Mouse (Mus musculus) frontal cortex, postnatal 25 days (tissue): ENCODE data around the gene Dhx30.

ENCODE experiments used
- DNase-seq, 2 experiments: peaks; one replicate each; pipeline ENCODE4 v3.0.0; 2022; ENCODE audit warnings: low spot score in 2 of 2

Dhx30 gene

DNA sequence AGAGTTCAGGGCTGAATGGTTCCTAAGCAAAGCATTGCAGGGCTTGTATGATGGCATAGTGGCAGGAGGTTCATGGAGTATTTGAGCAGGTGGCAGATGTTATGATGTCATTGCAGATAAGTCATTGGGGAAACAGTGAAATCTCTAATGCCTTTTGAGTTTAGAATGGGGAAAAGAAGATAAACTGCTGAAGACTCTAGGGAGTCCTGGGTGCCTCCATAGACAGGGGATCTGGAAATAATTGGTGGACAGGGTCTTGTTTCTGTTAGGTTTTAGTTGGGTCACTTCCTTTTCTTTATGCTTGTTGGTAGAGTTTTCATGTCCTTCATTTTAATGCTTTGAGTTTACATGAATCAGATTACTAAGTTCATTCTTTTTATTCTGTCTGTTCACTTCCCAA, 70.4 kb downstream of the Dhx30 start:
- no peak for DNase-seq

DNA sequence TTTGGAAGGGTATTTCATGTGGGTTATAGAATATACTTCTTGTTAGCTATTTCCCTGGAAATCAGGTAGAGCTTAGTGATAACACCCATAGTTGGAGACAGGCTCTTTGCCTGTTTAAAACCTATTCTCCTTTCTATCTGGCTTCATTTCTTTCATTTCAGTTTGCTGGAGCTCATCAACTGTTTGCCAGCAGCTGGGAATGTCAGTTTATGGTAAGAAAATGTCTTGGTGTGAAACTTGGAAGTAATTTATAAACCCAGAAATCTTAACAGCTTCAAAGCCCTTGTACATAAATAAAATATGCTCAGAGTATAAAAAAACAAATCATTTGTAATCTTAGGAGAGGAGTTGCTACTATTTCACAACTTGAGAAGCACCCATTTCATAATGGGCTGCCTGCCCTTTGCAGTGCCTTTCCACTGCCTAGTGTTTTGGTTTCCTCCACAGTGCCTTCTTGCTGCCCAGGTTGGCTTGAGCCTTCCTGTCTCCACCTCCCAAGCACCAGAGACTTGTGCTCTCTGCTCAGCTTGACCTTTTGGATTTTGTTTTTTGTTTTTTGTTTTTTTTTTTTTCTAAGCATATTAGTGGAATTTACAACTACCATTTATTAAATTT, 71.8 kb downstream of the Dhx30 start:
- DNase-seq = no peak

DNA sequence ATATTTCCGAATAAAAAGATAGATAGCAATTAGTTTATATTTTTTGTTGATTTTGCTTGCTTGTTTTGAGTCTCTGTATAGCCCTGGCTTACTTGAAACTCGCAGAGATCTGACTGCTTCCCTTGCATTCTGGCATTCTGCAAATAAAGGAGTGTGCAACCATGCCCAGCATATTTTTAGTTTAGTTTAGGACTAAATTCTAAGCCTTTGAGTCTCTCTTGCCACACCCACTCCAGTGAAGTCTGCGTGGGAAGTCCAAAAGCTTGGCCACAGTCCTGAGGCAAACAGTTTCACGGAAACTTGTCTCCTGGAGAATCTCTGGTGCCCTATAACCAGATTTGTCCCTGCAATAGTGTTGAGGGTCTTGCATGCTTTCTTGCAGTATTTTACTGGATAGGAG, 73.3 kb downstream of the Dhx30 start:
- no peak for DNase-seq

DNA sequence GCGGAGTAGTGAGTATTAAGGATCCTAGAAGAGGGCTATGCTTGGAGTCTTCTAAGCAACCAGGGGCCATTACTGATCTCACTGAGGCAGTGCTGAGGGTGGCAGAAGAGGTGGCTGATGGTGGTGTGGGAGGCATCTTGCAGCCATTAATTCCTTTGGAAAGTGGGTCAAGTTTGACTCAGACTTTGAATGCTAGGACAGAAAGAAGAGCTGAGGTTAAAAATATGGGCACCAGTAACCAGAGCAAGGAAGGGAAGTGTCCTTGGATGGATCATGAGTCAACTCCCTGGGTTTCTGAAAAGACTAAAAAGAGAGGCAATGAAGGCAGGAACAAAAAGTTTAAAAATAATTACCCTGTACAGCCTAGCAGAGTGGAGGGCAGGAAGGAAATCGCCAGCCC, 79.1 kb downstream of the Dhx30 start:
- DNase-seq = no peak

DNA sequence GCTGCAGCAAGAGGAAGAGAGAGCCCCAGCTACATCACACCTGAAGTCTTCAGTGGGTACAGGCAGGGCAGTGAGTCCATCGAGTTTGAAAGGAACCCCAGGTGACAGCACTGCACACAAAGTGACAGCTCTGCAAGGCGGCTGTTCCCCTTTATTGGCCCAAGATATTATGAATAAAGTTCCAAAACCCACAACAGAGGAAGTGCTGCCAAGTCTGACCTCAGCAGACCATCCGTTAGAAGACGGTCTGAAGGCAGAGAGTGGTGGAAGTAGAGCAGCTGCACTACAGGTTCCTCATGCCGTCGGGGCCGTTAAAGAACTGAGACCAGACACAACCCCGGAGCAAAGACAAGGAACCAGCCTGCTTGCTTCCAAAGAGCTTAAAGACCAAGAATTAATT, 79.7 kb downstream of the Dhx30 start:
- no peak for DNase-seq

DNA sequence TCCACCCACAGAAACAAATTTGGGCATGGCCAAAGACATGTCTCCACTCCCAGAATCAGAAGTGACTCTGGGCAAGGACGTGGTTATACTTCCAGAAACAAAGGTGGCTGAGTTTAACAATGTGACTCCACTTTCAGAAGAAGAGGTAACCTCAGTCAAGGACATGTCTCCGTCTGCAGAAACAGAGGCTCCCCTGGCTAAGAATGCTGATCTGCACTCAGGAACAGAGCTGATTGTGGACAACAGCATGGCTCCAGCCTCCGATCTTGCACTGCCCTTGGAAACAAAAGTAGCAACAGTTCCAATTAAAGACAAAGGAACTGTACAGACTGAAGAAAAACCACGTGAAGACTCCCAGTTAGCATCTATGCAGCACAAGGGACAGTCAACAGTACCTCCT, 82.5 kb downstream of the Dhx30 start:
- DNase-seq = no peak
